Comparison of ENCODE assay signal across 13 mouse cellular contexts in genomic region chr2:152930276-152930675, GRCm38 (mm10). TPM values are rescaled to one million over a fixed set of nuclear protein-coding genes. Genes with fewer than 3 reads are reported as not detected.
DNase-seq lines count a peak whose midpoint lies in the region; ATAC-seq and TF ChIP-seq lines count a peak whose summit lies in the region.
"Had no signal": no experiment of that assay in that cellular context is flagged by ENCODE, and none has a peak within 500 bp of the region (broad histone marks: within the 10 kb centered on the region; RNA-seq: fewer than 3 reads in every experiment).

No protein-coding gene starts in this region.

- no peak overlapping the region for H3ac ChIP-seq in myocyte (ENCODE audit: control insufficient read depth, insufficient read length)

- peaks cover 4% of the 10 kb centered on the region; the same call in 1 of the 2 replicates for H3K4me1 ChIP-seq in liver, postnatal 0 days (ENCODE audit: insufficient read depth)
- H3K4me1 ChIP-seq in liver, embryonic 11.5 days (replicated peaks; ENCODE audit: control insufficient read depth, insufficient read depth, low read length), result no peaks in the 10 kb centered on the region; the same call in 1 of the 2 replicates

- no peak overlapping the region for H3K9ac ChIP-seq in liver, postnatal 0 days (replicated peaks)
- no peak overlapping the region for H3K9ac ChIP-seq in liver, embryonic 11.5 days (ENCODE audit: low read depth, low read length)
- H3K9ac ChIP-seq: limb, embryonic 12.5 days had no signal

- no peak for DNase-seq in liver, postnatal 0 days
- DNase-seq in liver, embryonic 11.5 days (ENCODE audit: low spot score), result no peak
- peak; percentile 72 for DNase-seq in fibroblast of lung, adult 2 months (ENCODE audit: low read depth)
- peak; percentile 72 to 77 for DNase-seq in heart, postnatal 14 days
- DNase-seq in left cerebral cortex, adult 11 months (ENCODE audit: low spot score), result no peak
- DNase-seq in thymus, postnatal 4 days, result no peak
- DNase-seq: adrenal gland, postnatal 14 days; cerebellum, adult 9-10 months; midbrain, embryonic 14.5 days; thymus, adult 18-20 months had no signal

- 0 out of 2 replicates have a peak overlapping the region, but pooled peaks have one; percentile 34 for H3K27ac ChIP-seq in liver, postnatal 0 days (ENCODE audit: low read depth)
- no peak overlapping the region for H3K27ac ChIP-seq in liver, embryonic 11.5 days (ENCODE audit: low read depth, low read length)
- H3K27ac ChIP-seq: limb, embryonic 12.5 days had no signal

- intact Hi-C loops in heart, postnatal 14 days (cut with DNase I), result no loop called here

- TF ChIP-seq EP300 in liver, postnatal 0 days (IDR thresholded peaks at IDR 0.05; ENCODE audit: low read depth), result no peak

- no peaks in the 10 kb centered on the region for H3K36me3 ChIP-seq in liver, postnatal 0 days (replicated peaks; ENCODE audit: insufficient read depth, low read length)
- H3K36me3 ChIP-seq in liver, embryonic 11.5 days (ENCODE audit: control insufficient read depth, insufficient read depth, low read length), result no peaks in the 10 kb centered on the region
- no peaks in the 10 kb centered on the region for H3K36me3 ChIP-seq in myocyte (ENCODE audit: control insufficient read depth, insufficient read depth)
- H3K36me3 ChIP-seq: G1E; limb, embryonic 12.5 days had no signal

- H3K4me3 ChIP-seq in liver, postnatal 0 days (ENCODE audit: low read depth, low read length), result no peak overlapping the region
- H3K4me3 ChIP-seq in liver, embryonic 11.5 days (ENCODE audit: low read depth, low read length), result no peak overlapping the region
- H3K4me3 ChIP-seq in myocyte, result peak overlapping the region; percentile 84
- H3K4me3 ChIP-seq: limb, embryonic 12.5 days had no signal

- 15% methylated on average over 2 of the region's 2 CpGs for WGBS in liver, postnatal 0 days (ENCODE audit: insufficient replicate concordance)
- 37% methylated on average over 2 of the region's 2 CpGs for WGBS in liver, embryonic 11.5 days

- no peak overlapping the region for H3K4me2 ChIP-seq in liver, postnatal 0 days (ENCODE audit: low read depth, low read length)
- H3K4me2 ChIP-seq in liver, embryonic 11.5 days, result no peak overlapping the region
- peak overlapping the region; percentile 89 for H3K4me2 ChIP-seq in myocyte (ENCODE audit: low read depth)
- H3K4me2 ChIP-seq: limb, embryonic 12.5 days had no signal

- peaks cover 39% of the 10 kb centered on the region for H3K79me2 ChIP-seq in myocyte (ENCODE audit: control insufficient read depth, insufficient read depth)

- TF ChIP-seq POLR2A in myocyte (IDR thresholded peaks at IDR 0.05; ENCODE audit: insufficient read length, low read depth), result no peak

- no peak for TF ChIP-seq CTCF in liver, postnatal 0 days (IDR thresholded peaks at IDR 0.05; ENCODE audit: low read depth)

- no peak for ATAC-seq in liver, postnatal 0 days
- no peak for ATAC-seq in liver, embryonic 11.5 days (replicated peaks; ENCODE audit: low FRiP score)

- H3K27me3 ChIP-seq in liver, postnatal 0 days (ENCODE audit: insufficient read depth, low read length), result no peaks in the 10 kb centered on the region
- no peaks in the 10 kb centered on the region for H3K27me3 ChIP-seq in liver, embryonic 11.5 days (replicated peaks; ENCODE audit: control insufficient read depth, insufficient read depth, low read length)
- no peaks in the 10 kb centered on the region for H3K27me3 ChIP-seq in myocyte (ENCODE audit: control insufficient read depth, insufficient read depth, insufficient read length)
- H3K27me3 ChIP-seq: limb, embryonic 12.5 days had no signal

- H3K9me3 ChIP-seq in liver, postnatal 0 days (ENCODE audit: low read length), result no peaks in the 10 kb centered on the region
- no peaks in the 10 kb centered on the region for H3K9me3 ChIP-seq in liver, embryonic 11.5 days (ENCODE audit: control insufficient read depth, low read length)
- H3K9me3 ChIP-seq: G1E; limb, embryonic 12.5 days had no signal

TF ChIP-seq in myocyte, 11 proteins besides CTCF, POLR2A, EP300 and RAD21:
- TF ChIP-seq REST (IDR thresholded peaks at IDR 0.05; ENCODE audit: insufficient read depth, insufficient read length), result no peak
- TF ChIP-seq POLR2AphosphoS2 (IDR thresholded peaks at IDR 0.05; ENCODE audit: insufficient read length, low read depth), result peak; percentile 26

RNA-seq across cellular contexts. Expression of gene Foxs1, which starts 2.7 kb away (rescaled TPM):
- 0.50 and 0.74 TPM in 2 replicates for polyA plus RNA-seq in liver, postnatal 0 days (2015; fragmentation: Nextera tagmentation; extraction: Ambion mirVana)
- polyA plus RNA-seq in liver, embryonic 11.5 days (2014; fragmentation: Nextera tagmentation; extraction: Ambion mirVana), result 0.21 and 0.36 TPM in 2 replicates
- total RNA-seq in heart, postnatal 14 days (2021), result 1 to 10 TPM; 6.0 to 6.7 TPM
- polyA plus RNA-seq in myocyte (2012; fragmentation: generic; extraction: Trizol), result 31.3 TPM
- total RNA-seq: G1E had no signal
- polyA plus RNA-seq: G1E; limb, embryonic 12.5 days had no signal

RNA-seq across cellular contexts. Expression of gene Mylk2, which starts 19.1 kb away (rescaled TPM):
- polyA plus RNA-seq in liver, postnatal 0 days (2015; fragmentation: Nextera tagmentation; extraction: Ambion mirVana), result 0.25 TPM in 1 of 2 replicates, not detected in the other
- polyA plus RNA-seq in liver, embryonic 11.5 days (2014; fragmentation: Nextera tagmentation; extraction: Ambion mirVana), result not detected in 2 replicates
- under 1 TPM; 0.34 to 0.41 TPM for total RNA-seq in heart, postnatal 14 days (2021)
- polyA plus RNA-seq in myocyte (2012; fragmentation: generic; extraction: Trizol), result 8.2 TPM
- total RNA-seq: adrenal gland, postnatal 14 days had no signal
- polyA plus RNA-seq: G1E; limb, embryonic 12.5 days; midbrain, embryonic 14.5 days had no signal

RNA-seq across cellular contexts. Expression of gene Dusp15, which starts 21.2 kb away (rescaled TPM):
- not detected in 2 replicates for polyA plus RNA-seq in liver, postnatal 0 days (2015; fragmentation: Nextera tagmentation; extraction: Ambion mirVana)
- not detected in 2 replicates for polyA plus RNA-seq in liver, embryonic 11.5 days (2014; fragmentation: Nextera tagmentation; extraction: Ambion mirVana)
- under 1 TPM in 1 of 2 experiments, not detected in 1; 0.22 TPM for total RNA-seq in heart, postnatal 14 days (2021)
- 0.02 TPM for polyA plus RNA-seq in myocyte (2012; fragmentation: generic; extraction: Trizol)
- polyA plus RNA-seq: G1E had no signal

RNA-seq across cellular contexts. Expression of gene Ttll9, which starts 32.0 kb away (rescaled TPM):
- polyA plus RNA-seq in liver, postnatal 0 days (2015; fragmentation: Nextera tagmentation; extraction: Ambion mirVana), result 0.18 and 0.31 TPM in 2 replicates
- polyA plus RNA-seq in liver, embryonic 11.5 days (2014; fragmentation: Nextera tagmentation; extraction: Ambion mirVana), result 0.35 and 0.62 TPM in 2 replicates
- total RNA-seq in heart, postnatal 14 days (2021), result not detected
- not detected for polyA plus RNA-seq in myocyte (2012; fragmentation: generic; extraction: Trizol)
- total RNA-seq: G1E had no signal
- polyA plus RNA-seq: G1E had no signal

Comparison
In these comparisons a context has a peak if more than half of its experiments do, and no peak if none do; other contexts are left out.
1. DNase-seq: peak in fibroblast of lung, adult 2 months (single experiment) and heart, postnatal 14 days (2 of 2); none in liver, postnatal 0 days (single experiment), liver, embryonic 11.5 days (single experiment), left cerebral cortex, adult 11 months (single experiment) and thymus, postnatal 4 days (single experiment).
2. RNA of gene Foxs1, which starts 2.7 kb away (polyA plus RNA-seq): 31.3 TPM in myocyte (single experiment); 0.50 to 0.74 TPM in liver, postnatal 0 days and 0.21 to 0.36 TPM in liver, embryonic 11.5 days; every median in the first group is over 10 times any median in the second.